Mouse (Mus musculus): ENCODE data around the gene Gpr35. TPM values are rescaled to one million over a fixed set of nuclear protein-coding genes. Genes with fewer than 3 reads are reported as not detected.

Gene Gpr35
- total and polyA plus RNA-seq, 3 experiments, result 0.21 to 1.7 (median 0.44) TPM

DNA sequence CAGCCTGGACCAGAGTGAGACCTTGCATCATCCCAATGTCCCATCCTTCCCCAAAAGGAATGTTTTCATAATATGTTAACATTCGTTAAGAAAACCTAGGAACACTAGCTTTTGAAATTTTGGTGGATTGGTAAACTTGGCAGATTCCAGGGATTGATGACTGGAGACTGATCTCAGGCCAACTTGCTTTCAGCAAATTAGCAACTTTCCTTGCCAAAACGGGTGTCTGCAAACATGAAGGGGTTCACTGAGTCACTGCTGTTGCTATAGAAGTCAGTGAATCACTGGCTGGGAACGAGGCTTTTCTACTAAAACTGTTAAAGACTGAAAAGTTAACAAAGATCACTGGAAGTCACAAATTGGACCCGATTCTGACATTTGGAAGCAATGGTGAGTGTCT is 47.0 kb upstream of the Gpr35 start:
- no peaks in the 10 kb centered on the region for H3K79me2 ChIP-seq (replicated peaks; ENCODE audit: control insufficient read depth, extremely low read depth, insufficient read depth, poor library complexity, severe bottlenecking)
- in situ Hi-C loops (cut with MboI; ENCODE audit: low pct_ligation_motif_present, low pct_unique_long_range_greater_than_20kb, low sequenced_read_pairs) (no loop called here), dilution Hi-C loops (cut with MboI; ENCODE audit: extremely low pct_ligation_motif_present, extremely low pct_unique_long_range_greater_than_20kb, low sequenced_read_pairs) (no loop called here)
- peaks cover 10 to 24% of the 10 kb centered on the region in 2 experiments for H3K4me1 ChIP-seq (ENCODE audit: control insufficient read depth in 1 of 2, insufficient read depth in 2 of 2)
- TF ChIP-seq JUND (conservative IDR thresholded peaks at IDR 0.05; ENCODE audit: low read depth, low read length) (no peak), BHLHE40 (IDR thresholded peaks at IDR 0.05; ENCODE audit: low read depth, low read length) (no peak), TBP (conservative IDR thresholded peaks at IDR 0.05; ENCODE audit: low read depth, low read length) (no peak), E2F4 (IDR thresholded peaks at IDR 0.05; ENCODE audit: insufficient replicate concordance, low read depth, low read length) (no peak), ETS1 (conservative IDR thresholded peaks at IDR 0.05; ENCODE audit: low read depth, low read length) (no peak), ZNF384 (IDR thresholded peaks at IDR 0.05; ENCODE audit: low read depth, low read length) (no peak), POLR2A (IDR thresholded peaks at IDR 0.05; ENCODE audit: low read depth, low read length) (no peak), SIN3A (IDR thresholded peaks at IDR 0.05; ENCODE audit: low read length) (no peak), NRF1 (IDR thresholded peaks at IDR 0.05; ENCODE audit: low read depth, low read length) (no peak), ZKSCAN1 (IDR thresholded peaks at IDR 0.05; ENCODE audit: borderline replicate concordance, low read depth, low read length) (no peak), RAD21 (IDR thresholded peaks at IDR 0.05; ENCODE audit: low read depth, low read length) (no peak), CTCF (conservative IDR thresholded peaks at IDR 0.05 in 1 of 2, IDR thresholded peaks at IDR 0.05 in 1 of 2; ENCODE audit: low read depth in 2 of 2, low read length in 2 of 2) (no peak), JUN (IDR thresholded peaks at IDR 0.05; ENCODE audit: insufficient read depth, low read depth, low read length) (no peak)
- no peak overlapping the region for H3K4me2 ChIP-seq (ENCODE audit: insufficient read depth, low read depth, poor library complexity, severe bottlenecking)
- DNase-seq (ENCODE audit: extremely low read depth), result no peak
- H3K9me3 ChIP-seq (replicated peaks; ENCODE audit: low read length), result peaks cover 2% of the 10 kb centered on the region
- peaks cover 27% of the 10 kb centered on the region for H3K27me3 ChIP-seq (replicated peaks)
- no peak overlapping the region for H3K4me3 ChIP-seq (replicated peaks in 1 of 3; ENCODE audit: low read depth in 2 of 3, low read length in 2 of 3, poor library complexity in 1 of 3)
- peaks cover 0 to 7% of the 10 kb centered on the region in 2 experiments for H3K36me3 ChIP-seq (replicated peaks in 1 of 2; ENCODE audit: control insufficient read depth in 1 of 2, insufficient read depth in 1 of 2, low read length in 1 of 2)
- H3K27ac ChIP-seq (ENCODE audit: insufficient read depth, low read depth), result no peak overlapping the region
- H3K9ac ChIP-seq (ENCODE audit: insufficient read depth, low read depth), result no peak overlapping the region

GRCm38 (mm10) chr1:92905703-92906310 is 44.9 kb upstream of the Gpr35 start:
- Histone ChIP-seq H3K9me3 (replicated peaks; ENCODE audit: low read length) (peaks cover 2% of the 10 kb centered on the region), H3K4me2 (ENCODE audit: insufficient read depth, low read depth, poor library complexity, severe bottlenecking) (peak overlapping the region; percentile 92; the same call in 1 of the 2 replicates), H3K27me3 (replicated peaks) (peaks cover 21% of the 10 kb centered on the region), H3K36me3 (replicated peaks in 1 of 2; ENCODE audit: control insufficient read depth in 1 of 2, insufficient read depth in 1 of 2, low read length in 1 of 2) (peaks cover 0 to 7% of the 10 kb centered on the region in 2 experiments), H3K27ac (ENCODE audit: insufficient read depth, low read depth) (0 out of 2 replicates have a peak overlapping the region, but pooled peaks have one; percentile 42), H3K4me3 (replicated peaks in 1 of 3; ENCODE audit: low read depth in 2 of 3, low read length in 2 of 3, poor library complexity in 1 of 3) (peak overlapping the region in 1 of 3 experiments; percentile 9), H3K79me2 (replicated peaks; ENCODE audit: control insufficient read depth, extremely low read depth, insufficient read depth, poor library complexity, severe bottlenecking) (no peaks in the 10 kb centered on the region), H3K4me1 (ENCODE audit: control insufficient read depth in 1 of 2, insufficient read depth in 2 of 2) (peaks cover 10 to 26% of the 10 kb centered on the region in 2 experiments), H3K9ac (ENCODE audit: insufficient read depth, low read depth) (no peak overlapping the region)
- dilution Hi-C loops (cut with MboI; ENCODE audit: extremely low pct_ligation_motif_present, extremely low pct_unique_long_range_greater_than_20kb, low sequenced_read_pairs), result no loop called here
- no peak for DNase-seq (ENCODE audit: extremely low read depth)
- in situ Hi-C loops (cut with MboI; ENCODE audit: low pct_ligation_motif_present, low pct_unique_long_range_greater_than_20kb, low sequenced_read_pairs), result no loop called here
- TF ChIP-seq ZNF384 (IDR thresholded peaks at IDR 0.05; ENCODE audit: low read depth, low read length) (peak; percentile 55), SMC3 (IDR thresholded peaks at IDR 0.05; ENCODE audit: low read depth, low read length) (no peak), NELFE (IDR thresholded peaks at IDR 0.05; ENCODE audit: low read depth, low read length) (no peak), RCOR1 (conservative IDR thresholded peaks at IDR 0.05; ENCODE audit: low read depth, low read length) (no peak; the same call in 1 of the 2 replicates), SIN3A (IDR thresholded peaks at IDR 0.05; ENCODE audit: low read length) (no peak), POLR2A (IDR thresholded peaks at IDR 0.05; ENCODE audit: low read depth, low read length) (no peak), MAFK (IDR thresholded peaks at IDR 0.05; ENCODE audit: insufficient replicate concordance, low read length) (no peak), JUND (conservative IDR thresholded peaks at IDR 0.05; ENCODE audit: low read depth, low read length) (no peak), MXI1 (IDR thresholded peaks at IDR 0.05; ENCODE audit: low read depth, low read length) (no peak), ZKSCAN1 (IDR thresholded peaks at IDR 0.05; ENCODE audit: borderline replicate concordance, low read depth, low read length) (no peak), ETS1 (conservative IDR thresholded peaks at IDR 0.05; ENCODE audit: low read depth, low read length) (peak; percentile 22; the same call in 1 of the 2 replicates), BHLHE40 (IDR thresholded peaks at IDR 0.05; ENCODE audit: low read depth, low read length) (no peak), MAX (IDR thresholded peaks at IDR 0.05; ENCODE audit: low read length) (no peak), ZC3H11A (IDR thresholded peaks at IDR 0.05; ENCODE audit: low read depth, low read length) (no peak), UBTF (IDR thresholded peaks at IDR 0.05; ENCODE audit: low read depth, low read length) (no peak), GABPA (IDR thresholded peaks at IDR 0.05; ENCODE audit: insufficient replicate concordance, low read depth, low read length) (no peak), TCF12 (IDR thresholded peaks at IDR 0.05; ENCODE audit: low read depth, low read length) (0 out of 2 replicates have a peak, but pooled peaks have one; percentile 4), JUN (IDR thresholded peaks at IDR 0.05; ENCODE audit: insufficient read depth, low read depth, low read length) (no peak), CTCF (conservative IDR thresholded peaks at IDR 0.05 in 1 of 2, IDR thresholded peaks at IDR 0.05 in 1 of 2; ENCODE audit: low read depth in 2 of 2, low read length in 2 of 2) (no peak), IRF4 (IDR thresholded peaks at IDR 0.05; ENCODE audit: low read depth, low read length) (peak; percentile 68), TBP (conservative IDR thresholded peaks at IDR 0.05; ENCODE audit: low read depth, low read length) (no peak), MYC (IDR thresholded peaks at IDR 0.05; ENCODE audit: low read depth, low read length) (0 out of 2 replicates have a peak, but pooled peaks have one; percentile 37), ELF1 (IDR thresholded peaks at IDR 0.05; ENCODE audit: low read depth, low read length) (no peak), USF2 (conservative IDR thresholded peaks at IDR 0.05; ENCODE audit: low read depth, low read length) (no peak), CHD2 (IDR thresholded peaks at IDR 0.05; ENCODE audit: low read length) (no peak), EP300 (IDR thresholded peaks at IDR 0.05; ENCODE audit: low read length) (peak; percentile 62), NRF1 (IDR thresholded peaks at IDR 0.05; ENCODE audit: low read depth, low read length) (no peak)

All from CH12.LX (cell line).